Mouse (Mus musculus) urinary bladder, postnatal 10 days (tissue): Measurements from ENCODE around the gene Purb.
A peak's percentile ranks its signal among the peaks of the same experiment; 100 is the strongest.

ENCODE experiments used
- DNase-seq: peaks from one replicate; pipeline ENCODE4 v3.0.0; 2022; ENCODE audit warnings: low spot score

Purb gene

GRCm38 (mm10) chr11:6475867-6476484 is at the start of gene Purb:
Purb (minus strand) TSS chr11:6475917.
- peak; percentile 78 for DNase-seq

- no peak for DNase-seq
These were observed 49.5 kb upstream of the Purb start for GRCm38 (mm10) chr11:6525241-6525640.

GRCm38 (mm10) chr11:6524880-6525238 is 49.1 kb upstream of the Purb start:
- no peak for DNase-seq

GRCm38 (mm10) chr11:6524165-6524879 is 48.6 kb upstream of the Purb start:
- DNase-seq: no peak

GRCm38 (mm10) chr11:6523662-6524088 is 48.0 kb upstream of the Purb start:
- no peak for DNase-seq

- no peak for DNase-seq
These were observed 47.2 kb upstream of the Purb start for GRCm38 (mm10) chr11:6522782-6523525.

- DNase-seq: no peak
These were observed 44.9 kb upstream of the Purb start, which contains the start of gene Myo1g for GRCm38 (mm10) chr11:6520507-6521173. Myo1g (minus strand) TSS chr11:6520965.

- no peak for DNase-seq
These were observed 43.8 kb upstream of the Purb start for GRCm38 (mm10) chr11:6519491-6520033.

GRCm38 (mm10) chr11:6514837-6515236 is 39.1 kb upstream of the Purb start:
- DNase-seq: no peak

- no peak for DNase-seq
These were observed 32.7 kb upstream of the Purb start for GRCm38 (mm10) chr11:6508269-6508876.

- DNase-seq: no peak
These were observed 30.8 kb upstream of the Purb start for GRCm38 (mm10) chr11:6506516-6506915.

GRCm38 (mm10) chr11:6504689-6505088 is 29.0 kb upstream of the Purb start:
- no peak for DNase-seq

GRCm38 (mm10) chr11:6504226-6504625 is 28.5 kb upstream of the Purb start:
- DNase-seq: no peak

- no peak for DNase-seq
These were observed 26.8 kb upstream of the Purb start for GRCm38 (mm10) chr11:6502506-6502905.

- no peak for DNase-seq
These were observed 21.7 kb upstream of the Purb start for GRCm38 (mm10) chr11:6497311-6497948.

- DNase-seq: no peak
These were observed 14.2 kb upstream of the Purb start for GRCm38 (mm10) chr11:6489691-6490503.

- DNase-seq: no peak
These were observed 13.5 kb upstream of the Purb start for GRCm38 (mm10) chr11:6489257-6489656.

- DNase-seq: no peak
These were observed 12.4 kb upstream of the Purb start for GRCm38 (mm10) chr11:6488041-6488684.

- no peak for DNase-seq
These were observed 11.8 kb upstream of the Purb start for GRCm38 (mm10) chr11:6487496-6487895.

- no peak for DNase-seq
These were observed 11.2 kb upstream of the Purb start for GRCm38 (mm10) chr11:6486916-6487315.
